In the genomic region with DNA sequence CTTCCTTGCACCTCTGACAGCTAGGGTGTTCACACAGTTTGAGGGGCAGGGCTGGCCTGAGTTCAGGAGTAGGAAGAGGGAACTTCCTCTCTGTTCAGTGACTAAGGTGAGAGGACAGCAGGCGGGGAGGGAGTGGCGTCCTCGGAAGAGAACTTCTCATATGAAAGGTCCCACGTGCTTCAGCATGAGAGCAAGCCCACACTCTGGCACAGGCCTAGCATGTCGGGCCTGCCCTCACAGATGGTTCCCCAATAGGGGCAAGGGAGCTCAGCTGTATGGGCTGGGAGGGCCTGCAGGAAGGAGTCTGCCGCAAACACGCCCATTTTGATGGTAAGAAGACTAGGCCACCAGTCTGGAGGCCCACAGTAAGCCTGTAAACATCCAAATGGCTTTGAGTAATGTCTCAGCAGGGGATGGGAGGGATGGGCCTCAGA, we compare ENCODE assay signal across 8 mouse cellular contexts. TPM values are rescaled to one million over a fixed set of nuclear protein-coding genes. Genes with fewer than 3 reads are reported as not detected.
A peak's percentile ranks its signal among the peaks of the same experiment; 100 is the strongest.
DNase-seq lines count a peak whose midpoint lies in the region; ATAC-seq and TF ChIP-seq lines count a peak whose summit lies in the region.

No protein-coding gene starts in this region.

- ATAC-seq in heart, embryonic 12.5 days (ENCODE audit: insufficient number of reproducible peaks, low FRiP score), result no peak
- ATAC-seq in G1E (ENCODE audit: extremely low read depth, insufficient number of reproducible peaks, low FRiP score, poor library complexity, severe bottlenecking), result peak; percentile 86
- no peak for ATAC-seq in heart, postnatal 0 days (ENCODE audit: insufficient read depth, low read depth)
- no peak for ATAC-seq in lung, embryonic 14.5 days (ENCODE audit: insufficient read depth)

- DNase-seq in heart, adult 9 months (ENCODE audit: low spot score in 2 of 2), result peak; percentile 43 to 70
- DNase-seq in G1E (ENCODE audit: low spot score), result peak; percentile 56
- DNase-seq in heart, postnatal 0 days (ENCODE audit: low spot score), result no peak
- DNase-seq in lung, embryonic 14.5 days, result peak; percentile 18
- DNase-seq in spleen, postnatal 14 days (ENCODE audit: low spot score in 2 of 2), result peak; percentile 59 to 68
- no peak for DNase-seq in adrenal gland, adult 8-10 months
- DNase-seq in yolk sac, embryonic 10.5 days (ENCODE audit: low spot score), result no peak

- no peak for TF ChIP-seq CTCF in G1E (IDR thresholded peaks at IDR 0.05; ENCODE audit: low read depth, low read length)
- no peak for TF ChIP-seq CTCF in heart, postnatal 0 days (IDR thresholded peaks at IDR 0.05; ENCODE audit: low read depth)
- TF ChIP-seq CTCF in lung, embryonic 14.5 days (IDR thresholded peaks at IDR 0.05; ENCODE audit: low read depth), result no peak

- 45% methylated on average over 7 of the region's 7 CpGs for WGBS in heart, embryonic 12.5 days
- WGBS in heart, postnatal 0 days, result 52% methylated on average over 7 of the region's 7 CpGs
- WGBS in lung, embryonic 14.5 days, result 48% methylated on average over 7 of the region's 7 CpGs

- no peak overlapping the region for H3K4me3 ChIP-seq in heart, embryonic 12.5 days
- peak overlapping the region; percentile 50; the same call in 1 of the 2 replicates for H3K4me3 ChIP-seq in G1E (ENCODE audit: low read depth, low read length)
- no peak overlapping the region for H3K4me3 ChIP-seq in heart, postnatal 0 days (ENCODE audit: low read depth, low read length)
- no peak overlapping the region for H3K4me3 ChIP-seq in lung, embryonic 14.5 days (ENCODE audit: low read depth, low read length)

- no peaks in the 10 kb centered on the region for H3K27me3 ChIP-seq in heart, embryonic 12.5 days (replicated peaks)
- no peaks in the 10 kb centered on the region for H3K27me3 ChIP-seq in G1E (ENCODE audit: insufficient read depth, low read length)
- no peaks in the 10 kb centered on the region for H3K27me3 ChIP-seq in heart, postnatal 0 days (ENCODE audit: control insufficient read depth, insufficient read depth, low read length)
- no peaks in the 10 kb centered on the region for H3K27me3 ChIP-seq in lung, embryonic 14.5 days (ENCODE audit: insufficient read depth, low read length)

- H3K9me3 ChIP-seq in heart, embryonic 12.5 days (replicated peaks), result no peaks in the 10 kb centered on the region
- H3K9me3 ChIP-seq in G1E (replicated peaks), result no peaks in the 10 kb centered on the region
- no peaks in the 10 kb centered on the region for H3K9me3 ChIP-seq in heart, postnatal 0 days (replicated peaks; ENCODE audit: control insufficient read depth, low read length)
- H3K9me3 ChIP-seq in lung, embryonic 14.5 days (ENCODE audit: low read depth, low read length), result no peaks in the 10 kb centered on the region

- no peak for TF ChIP-seq EP300 in heart, postnatal 0 days (IDR thresholded peaks at IDR 0.05; ENCODE audit: low read depth)

- no peak overlapping the region for H3K4me2 ChIP-seq in heart, embryonic 12.5 days
- no peak overlapping the region for H3K4me2 ChIP-seq in heart, postnatal 0 days (ENCODE audit: low read depth, low read length)
- H3K4me2 ChIP-seq in lung, embryonic 14.5 days, result no peak overlapping the region; the same call in 1 of the 2 replicates

- 0 out of 2 replicates have a peak, but pooled peaks cover 9% of the 10 kb centered on the region for H3K36me3 ChIP-seq in heart, embryonic 12.5 days
- peaks cover 84% of the 10 kb centered on the region for H3K36me3 ChIP-seq in G1E (replicated peaks)
- H3K36me3 ChIP-seq in heart, postnatal 0 days (replicated peaks; ENCODE audit: control insufficient read depth, insufficient read depth, low read length), result no peaks in the 10 kb centered on the region
- H3K36me3 ChIP-seq in lung, embryonic 14.5 days (ENCODE audit: insufficient read depth), result 0 out of 2 replicates have a peak, but pooled peaks cover 12% of the 10 kb centered on the region

- H3K9ac ChIP-seq in heart, embryonic 12.5 days, result no peak overlapping the region
- H3K9ac ChIP-seq in heart, postnatal 0 days (replicated peaks; ENCODE audit: low read depth, low read length), result no peak overlapping the region
- H3K9ac ChIP-seq in lung, embryonic 14.5 days, result no peak overlapping the region

- H3K27ac ChIP-seq in heart, embryonic 12.5 days (ENCODE audit: poor library complexity, severe bottlenecking), result no peak overlapping the region
- H3K27ac ChIP-seq in heart, postnatal 0 days (ENCODE audit: low read depth), result peak overlapping the region; percentile 58
- H3K27ac ChIP-seq in lung, embryonic 14.5 days (ENCODE audit: low read depth), result no peak overlapping the region; the same call in 1 of the 2 replicates

- peaks cover 70% of the 10 kb centered on the region for H3K4me1 ChIP-seq in heart, embryonic 12.5 days (replicated peaks)
- H3K4me1 ChIP-seq in G1E (ENCODE audit: insufficient read depth, low read depth, low read length), result peaks cover 99% of the 10 kb centered on the region
- H3K4me1 ChIP-seq in heart, postnatal 0 days (ENCODE audit: control insufficient read depth, insufficient read depth), result peaks cover 45% of the 10 kb centered on the region
- H3K4me1 ChIP-seq in lung, embryonic 14.5 days (ENCODE audit: insufficient read depth), result peaks cover 37% of the 10 kb centered on the region

RNA-seq across cellular contexts. Expression of a gene that starts 5.7 kb away (rescaled TPM):
- polyA plus RNA-seq in heart, embryonic 12.5 days (2016; fragmentation: Nextera tagmentation; extraction: Ambion mirVana), result 12.6 and 15.6 TPM in 2 replicates
- total RNA-seq in G1E (2014; fragmentation: Nextera tagmentation) (141 and 149 TPM in 2 replicates), G1E (2017) (225 and 341 TPM in 2 replicates)
- polyA plus RNA-seq in G1E (2012), result 335 and 342 TPM in 2 replicates
- 50.4 and 50.6 TPM in 2 replicates for total RNA-seq in heart, postnatal 0 days (2014; rRNA removed; ENCODE audit: low replicate concordance)
- polyA plus RNA-seq in heart, postnatal 0 days (2015; fragmentation: Nextera tagmentation; extraction: Ambion mirVana), result 6.9 and 7.8 TPM in 2 replicates
- 19.4 and 23.0 TPM in 2 replicates for polyA plus RNA-seq in lung, embryonic 14.5 days (2014; fragmentation: Nextera tagmentation; extraction: Ambion mirVana)
- total RNA-seq in adrenal gland, adult 8-10 months (2022), result 10 to 100 TPM; 42.3 to 71.6 (median 53.0) TPM

RNA-seq across cellular contexts. Expression of a gene that starts 17.4 kb away (rescaled TPM):
- 1.6 and 2.0 TPM in 2 replicates for polyA plus RNA-seq in heart, embryonic 12.5 days (2016; fragmentation: Nextera tagmentation; extraction: Ambion mirVana)
- total RNA-seq in G1E (2014; fragmentation: Nextera tagmentation) (3.0 and 5.9 TPM in 2 replicates), G1E (2017) (2.3 and 3.4 TPM in 2 replicates)
- 0.95 and 1.1 TPM in 2 replicates for polyA plus RNA-seq in G1E (2012)
- total RNA-seq in heart, postnatal 0 days (2014; rRNA removed; ENCODE audit: low replicate concordance), result 2.1 and 2.3 TPM in 2 replicates
- 0.40 and 0.41 TPM in 2 replicates for polyA plus RNA-seq in heart, postnatal 0 days (2015; fragmentation: Nextera tagmentation; extraction: Ambion mirVana)
- 2.4 and 2.8 TPM in 2 replicates for polyA plus RNA-seq in lung, embryonic 14.5 days (2014; fragmentation: Nextera tagmentation; extraction: Ambion mirVana)
- total RNA-seq in adrenal gland, adult 8-10 months (2022), result 10 to 100 TPM in 1 of 4 experiments, 1 to 10 TPM in 3; 4.3 to 10.6 (median 6.8) TPM

RNA-seq across cellular contexts. Expression of a gene that starts 31.3 kb away (rescaled TPM):
- polyA plus RNA-seq in heart, embryonic 12.5 days (2016; fragmentation: Nextera tagmentation; extraction: Ambion mirVana), result 4.5 and 4.7 TPM in 2 replicates
- 1.9 and 2.3 TPM in 2 replicates for total RNA-seq in G1E (2014; fragmentation: Nextera tagmentation)
- 5.8 and 8.9 TPM in 2 replicates for total RNA-seq in G1E (2017)
- polyA plus RNA-seq in G1E (2012), result 0.30 and 0.32 TPM in 2 replicates
- total RNA-seq in heart, postnatal 0 days (2014; rRNA removed; ENCODE audit: low replicate concordance), result 11.5 and 11.6 TPM in 2 replicates
- 6.2 and 6.4 TPM in 2 replicates for polyA plus RNA-seq in heart, postnatal 0 days (2015; fragmentation: Nextera tagmentation; extraction: Ambion mirVana)
- polyA plus RNA-seq in lung, embryonic 14.5 days (2014; fragmentation: Nextera tagmentation; extraction: Ambion mirVana), result 10.6 and 11.1 TPM in 2 replicates
- 10 to 100 TPM; 30.8 to 55.1 (median 46.6) TPM for total RNA-seq in adrenal gland, adult 8-10 months (2022)

Comparison
In these comparisons a context has a peak if more than half of its experiments do, and no peak if none do; other contexts are left out.
1. DNase-seq: peak in heart, adult 9 months (2 of 2), G1E (single experiment), lung, embryonic 14.5 days (single experiment) and spleen, postnatal 14 days (2 of 2); none in heart, postnatal 0 days (single experiment), adrenal gland, adult 8-10 months (single experiment) and yolk sac, embryonic 10.5 days (single experiment).
2. RNA of a gene that starts 5.7 kb away (polyA plus RNA-seq): 335 to 342 TPM in G1E; 19.4 to 23.0 TPM in lung, embryonic 14.5 days, 12.6 to 15.6 TPM in heart, embryonic 12.5 days and 6.9 to 7.8 TPM in heart, postnatal 0 days; every median in the first group is over 10 times any median in the second.